ENCODE assay signal across 9 mouse cellular contexts in genomic region chr1:138576803-138577202, GRCm38 (mm10). TPM values are rescaled to one million over a fixed set of nuclear protein-coding genes. Genes with fewer than 3 reads are reported as not detected.
DNase-seq lines count a peak whose midpoint lies in the region; ATAC-seq and TF ChIP-seq lines count a peak whose summit lies in the region.
"Had no signal": no experiment of that assay in that cellular context is flagged by ENCODE, and none has a peak within 500 bp of the region (broad histone marks: within the 10 kb centered on the region; RNA-seq: fewer than 3 reads in every experiment).

No protein-coding gene starts in this region.

- peak; percentile 35 for DNase-seq in kidney, adult 2 months
- no peak for DNase-seq in kidney, postnatal 4 days
- DNase-seq in embryonic facial prominence, embryonic 10.5 days (ENCODE audit: low spot score), result peak; percentile 20
- DNase-seq in heart, adult 18-20 months, result peak; percentile 64 to 83
- DNase-seq in left cerebral cortex, postnatal 14 days (ENCODE audit: low spot score in 2 of 2), result peak; percentile 43 to 52
- DNase-seq in thymus, adult 2 months, result no peak

- intact Hi-C loops in left cerebral cortex, postnatal 14 days (cut with DNase I), result no loop called here

- H3K9me3 ChIP-seq in embryonic facial prominence, embryonic 10.5 days, result no peaks in the 10 kb centered on the region

- no peak for TF ChIP-seq POLR2A in kidney, adult 2 months (IDR thresholded peaks at IDR 0.05; ENCODE audit: low read depth, low read length)
- TF ChIP-seq POLR2A in thymus, adult 2 months (IDR thresholded peaks at IDR 0.05; ENCODE audit: control insufficient read depth, extremely low read depth, insufficient read depth, low read length, poor library complexity), result no peak

- peaks cover 8% of the 10 kb centered on the region; the same call in 1 of the 2 replicates for H3K4me1 ChIP-seq in kidney, adult 2 months (ENCODE audit: control insufficient read depth, insufficient read depth, low read length)
- H3K4me1 ChIP-seq in embryonic facial prominence, embryonic 10.5 days, result peaks cover 4% of the 10 kb centered on the region
- peaks cover 2% of the 10 kb centered on the region; the same call in 1 of the 2 replicates for H3K4me1 ChIP-seq in thymus, adult 2 months (replicated peaks; ENCODE audit: control insufficient read depth, insufficient read depth, low read length)

- no peaks in the 10 kb centered on the region for H3K36me3 ChIP-seq in kidney, adult 2 months (ENCODE audit: control insufficient read depth, insufficient read depth, low read length)
- no peaks in the 10 kb centered on the region for H3K36me3 ChIP-seq in embryonic facial prominence, embryonic 10.5 days (replicated peaks)
- H3K36me3 ChIP-seq in thymus, adult 2 months (ENCODE audit: control insufficient read depth, insufficient read depth, low read length), result no peaks in the 10 kb centered on the region

- H3K27ac ChIP-seq in kidney, adult 2 months (ENCODE audit: insufficient read depth, low read depth, low read length), result no peak overlapping the region
- no peak overlapping the region for H3K27ac ChIP-seq in embryonic facial prominence, embryonic 10.5 days (replicated peaks)
- H3K27ac ChIP-seq in thymus, adult 2 months (ENCODE audit: control insufficient read depth, insufficient read depth, low read length), result no peak overlapping the region
- H3K27ac ChIP-seq: kidney, postnatal 0 days had no signal

- H3K27me3 ChIP-seq in kidney, adult 2 months (replicated peaks; ENCODE audit: control insufficient read depth, insufficient read depth, low read length), result no peaks in the 10 kb centered on the region
- H3K27me3 ChIP-seq in embryonic facial prominence, embryonic 10.5 days (replicated peaks; ENCODE audit: low read depth, poor library complexity, severe bottlenecking), result no peaks in the 10 kb centered on the region
- no peaks in the 10 kb centered on the region for H3K27me3 ChIP-seq in thymus, adult 2 months (ENCODE audit: control insufficient read depth, insufficient read depth, low read length)
- H3K27me3 ChIP-seq: Patski had no signal

- TF ChIP-seq CTCF in kidney, adult 2 months (conservative IDR thresholded peaks at IDR 0.05; ENCODE audit: insufficient read depth, insufficient read length, low read depth, low read length), result no peak
- no peak for TF ChIP-seq CTCF in thymus, adult 2 months (IDR thresholded peaks at IDR 0.05; ENCODE audit: borderline replicate concordance, control insufficient read depth, extremely low read depth, insufficient read depth, low read length, poor library complexity)

- H3K4me3 ChIP-seq in kidney, adult 2 months (ENCODE audit: insufficient read depth, low read depth, low read length), result no peak overlapping the region
- H3K4me3 ChIP-seq in embryonic facial prominence, embryonic 10.5 days, result no peak overlapping the region
- no peak overlapping the region for H3K4me3 ChIP-seq in thymus, adult 2 months (ENCODE audit: control insufficient read depth, insufficient read depth, low read length)

- no peak for ATAC-seq in erythroid progenitor cell, adult 5-6 weeks (replicated peaks; ENCODE audit: low FRiP score, poor library complexity, severe bottlenecking)
- ATAC-seq: Patski had no signal

- WGBS in kidney, adult 2 months, result 29% methylated on average over 7 of the region's 7 CpGs
- 72% methylated on average over 7 of the region's 7 CpGs for WGBS in embryonic facial prominence, embryonic 10.5 days
- 84% methylated on average over 7 of the region's 7 CpGs for WGBS in thymus, adult 2 months

RNA-seq across cellular contexts. Expression of gene Nek7, which starts 43.1 kb away (rescaled TPM):
- 14.6 and 17.1 TPM in 2 replicates for polyA plus RNA-seq in kidney, adult 2 months (2012; rRNA removed)
- 23.1 and 23.9 TPM in 2 replicates for polyA plus RNA-seq in embryonic facial prominence, embryonic 10.5 days (2016; fragmentation: Nextera tagmentation; extraction: Ambion mirVana)
- 10 to 100 TPM; 76.8 to 80.9 TPM for total RNA-seq in heart, adult 18-20 months (2021)
- total RNA-seq in left cerebral cortex, postnatal 14 days (2021), result 10 to 100 TPM; 26.5 to 26.8 TPM
- total RNA-seq in erythroid progenitor cell, adult 5-6 weeks (2015; ENCODE audit: low replicate concordance), result 16.2 and 23.5 TPM in 2 replicates
- total RNA-seq in erythroid progenitor cell, adult 5-6 weeks (2017; ENCODE audit: low replicate concordance), result 15.2 and 16.0 TPM in 2 replicates
- polyA plus RNA-seq in thymus, adult 2 months (2012; rRNA removed), result 9.7 and 9.8 TPM in 2 replicates

Comparison
In these comparisons a context has a peak if more than half of its experiments do, and no peak if none do; other contexts are left out.
1. DNase-seq: peak in kidney, adult 2 months (single experiment), embryonic facial prominence, embryonic 10.5 days (single experiment), heart, adult 18-20 months (2 of 2) and left cerebral cortex, postnatal 14 days (2 of 2); none in kidney, postnatal 4 days (0 of 2) and thymus, adult 2 months (single experiment).